Mouse (Mus musculus) G1E (cell line): ENCODE measurements around the gene Olfr1394. TPM values are rescaled to one million over a fixed set of nuclear protein-coding genes. Genes with fewer than 3 reads are reported as not detected.
A peak's percentile ranks its signal among the peaks of the same experiment; 100 is the strongest.

Source experiments
- ATAC-seq: 2 replicates; pipeline ENCODE4 v1.8.0; 2016; ENCODE audit warnings: mild to moderate bottlenecking; ENCODE audit not compliant: insufficient number of reproducible peaks, poor library complexity, low FRiP score, severe bottlenecking; ENCODE audit errors: extremely low read depth
- DNase-seq: peaks from one replicate; pipeline ENCODE4 v3.0.0; 2012; ENCODE audit warnings: low spot score
- H3K27me3 ChIP-seq: 2 replicates; pipeline ENCODE4 v1.6.1; 2012; ENCODE audit warnings: mild to moderate bottlenecking, low read length, inconsistent platforms; ENCODE audit not compliant: insufficient read depth
- H3K36me3 ChIP-seq: replicated peaks from 2 replicates; pipeline ENCODE3; 2012; ENCODE audit warnings: mild to moderate bottlenecking, inconsistent platforms
- H3K4me1 ChIP-seq: 2 replicates; pipeline ENCODE4 v1.6.1; 2012; ENCODE audit warnings: low read depth, low read length, inconsistent platforms, mixed read lengths; ENCODE audit not compliant: insufficient read depth
- H3K4me3 ChIP-seq: 2 replicates; pipeline ENCODE4 v1.5.1; 2012; ENCODE audit warnings: low read depth, mild to moderate bottlenecking, inconsistent platforms, low read length, moderate library complexity, mixed read lengths
- H3K9me3 ChIP-seq: replicated peaks from 2 replicates; pipeline ENCODE4 v1.6.1; 2012; ENCODE audit warnings: inconsistent platforms
- CTCF ChIP-seq: IDR thresholded peaks from 2 replicates; pipeline ENCODE4 v1.5.1; 2012; ENCODE audit warnings: low read depth, low read length, inconsistent platforms, mixed read lengths
- GATA1 ChIP-seq: IDR thresholded peaks from 2 replicates; pipeline ENCODE4 v1.6.1; 2012; ENCODE audit warnings: borderline replicate concordance, low read length, inconsistent platforms, mixed read lengths
- GATA2 ChIP-seq: IDR thresholded peaks from 2 replicates; pipeline ENCODE4 v1.6.1; 2012; ENCODE audit warnings: low read depth, low read length, inconsistent platforms, borderline replicate concordance
- POLR2AphosphoS5 ChIP-seq: IDR thresholded peaks from 2 replicates; pipeline ENCODE4 v1.6.1; 2012; ENCODE audit warnings: low read depth, low read length, inconsistent platforms; ENCODE audit not compliant: insufficient replicate concordance
- TAL1 ChIP-seq: conservative IDR thresholded peaks from 2 replicates; pipeline ENCODE4 v1.6.1; 2012; ENCODE audit warnings: low read depth, low read length, inconsistent platforms, mixed read lengths
- polyA plus RNA-seq: library from polyadenylated mRNA; stranded (reverse); fragments of >175 nt; gene quantifications from 2 replicates; pipeline ENCODE4 v1.2.3, GENCODE M21; 2012
- total RNA-seq, 2 experiments: library from RNA; stranded (forward) in 1 of 2; stranded (reverse) in 1 of 2; fragments of 200-1000 nt in 1 of 2; fragments of >200 nt in 1 of 2; fragmentation: Nextera tagmentation in 1 of 2; gene quantifications; 2 replicates each; pipeline ENCODE4 v1.2.3; 2014 to 2017

The Olfr1394 gene
- total and polyA plus RNA-seq, 3 experiments: 0.16 TPM; not detected in 2

DNA sequence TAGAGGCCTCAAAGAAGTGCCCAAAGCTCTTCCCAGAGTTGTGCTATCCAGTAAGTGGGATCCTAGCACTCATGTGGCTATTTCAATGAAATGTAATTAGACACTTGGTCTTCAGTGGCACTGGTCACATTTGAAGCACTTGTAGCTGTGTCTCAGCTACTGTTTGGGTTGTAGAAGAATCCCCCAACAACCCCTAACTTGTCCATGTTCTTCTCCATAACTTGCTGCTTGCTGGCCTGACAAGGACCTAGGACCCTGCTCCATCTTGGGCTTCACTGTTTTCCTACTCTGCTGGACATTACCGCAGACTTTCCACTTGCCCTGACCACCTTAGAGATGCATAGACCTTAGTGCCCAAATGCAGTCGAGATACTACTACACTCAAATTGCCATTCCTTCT is 47.9 kb downstream of the Olfr1394 start:
- Histone ChIP-seq H3K4me3 (peak overlapping the region; percentile 85), H3K9me3 (0 out of 2 replicates have a peak, but pooled peaks cover 2% of the 10 kb centered on the region), H3K27me3 (no peaks in the 10 kb centered on the region), H3K4me1 (peaks cover 31% of the 10 kb centered on the region), H3K36me3 (peaks cover 27% of the 10 kb centered on the region)
- DNase-seq (no peak), ATAC-seq (no peak)
- TF ChIP-seq GATA2 (no peak), CTCF (no peak), POLR2AphosphoS5 (no peak), GATA1 (no peak), TAL1 (no peak)

DNA sequence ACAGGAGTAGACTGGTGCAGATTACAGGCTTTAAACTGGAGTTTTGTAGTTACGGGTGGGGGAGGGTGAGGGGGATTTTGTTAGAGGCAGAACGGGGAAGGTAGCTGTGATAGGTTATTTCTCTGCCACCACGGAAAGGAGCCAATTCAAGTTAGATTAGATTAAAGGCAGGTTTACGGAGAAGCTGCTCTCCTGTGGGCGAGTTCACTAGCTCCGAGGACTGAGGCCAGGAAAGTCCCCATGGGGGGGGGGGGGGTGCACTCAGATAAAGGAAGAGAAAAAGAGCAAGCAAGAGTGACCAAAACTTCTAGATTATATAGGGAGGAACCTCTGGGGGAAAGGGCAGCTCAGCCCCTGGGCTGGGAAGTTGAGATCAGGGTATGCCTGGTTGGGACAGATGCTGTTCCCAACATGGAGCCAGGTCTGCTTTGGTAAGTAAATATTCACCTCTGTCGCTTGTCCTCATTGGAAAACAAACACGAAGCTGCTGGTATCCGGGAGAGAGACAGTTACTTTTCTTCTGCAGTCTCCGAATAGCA is 48.4 kb downstream of the Olfr1394 start:
- ATAC-seq: no peak
- Histone ChIP-seq H3K27me3 (no peaks in the 10 kb centered on the region), H3K36me3 (peaks cover 28% of the 10 kb centered on the region), H3K4me1 (peaks cover 36% of the 10 kb centered on the region), H3K9me3 (0 out of 2 replicates have a peak, but pooled peaks cover 2% of the 10 kb centered on the region), H3K4me3 (peak overlapping the region; percentile 85)
- peak; percentile 7 for DNase-seq
- TF ChIP-seq GATA2: no peak
- TF ChIP-seq CTCF: no peak
- no peak for TF ChIP-seq POLR2AphosphoS5
- TF ChIP-seq GATA1: no peak
- TF ChIP-seq TAL1: no peak

DNA sequence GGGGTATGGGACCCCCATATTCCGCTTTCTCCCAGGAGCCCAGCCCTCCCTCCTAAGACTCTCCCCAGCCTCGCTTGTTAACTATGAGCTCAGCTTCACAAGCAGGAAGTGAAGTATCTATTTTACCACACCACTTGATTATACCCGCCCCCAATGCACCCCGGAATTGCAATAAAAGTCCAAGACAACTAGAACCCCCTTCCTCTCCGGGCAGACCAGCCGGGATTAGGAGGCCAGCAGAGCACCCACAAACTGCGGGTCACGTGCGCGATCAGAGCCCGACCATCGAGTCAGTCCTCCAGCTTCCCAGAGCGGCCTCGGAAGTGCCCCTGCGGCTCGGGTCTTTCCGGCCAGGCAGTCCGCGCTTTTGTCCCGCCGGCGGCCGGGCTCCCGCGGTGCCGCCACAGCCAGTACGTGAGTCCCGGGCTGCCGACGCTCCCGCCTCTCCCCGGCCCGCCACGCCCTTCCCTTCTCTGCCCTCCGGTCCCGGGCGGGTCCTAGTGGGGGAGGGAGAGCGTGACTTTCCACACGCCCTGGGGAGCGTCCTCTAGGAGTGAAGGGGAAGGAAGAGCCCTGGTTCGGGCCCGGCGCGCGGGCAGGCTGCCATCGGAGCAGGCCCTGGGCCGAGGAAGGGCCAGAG is 49.1 kb downstream of the Olfr1394 start, which contains the start of gene Zfp62:
TSS of gene Zfp62 (plus strand) at position 164 of the 640 bp plus-strand sequence.
- H3K4me1 ChIP-seq: peaks cover 38% of the 10 kb centered on the region
- ATAC-seq: peak; percentile 82
- no peak for TF ChIP-seq TAL1
- no peak for TF ChIP-seq CTCF
- no peak for TF ChIP-seq GATA2
- TF ChIP-seq POLR2AphosphoS5: no peak
- TF ChIP-seq GATA1: no peak

GRCm38 (mm10) chr11:49203771-49204497 is 49.8 kb downstream of the Olfr1394 start:
- Histone ChIP-seq H3K27me3 (no peaks in the 10 kb centered on the region), H3K36me3 (peaks cover 29% of the 10 kb centered on the region), H3K9me3 (no peaks in the 10 kb centered on the region), H3K4me1 (peaks cover 40% of the 10 kb centered on the region), H3K4me3 (peak overlapping the region; percentile 85)
- TF ChIP-seq POLR2AphosphoS5 (no peak), GATA1 (no peak), CTCF (no peak), TAL1 (no peak), GATA2 (no peak)
- peak; percentile 45 for DNase-seq
- 0 out of 2 replicates have a peak, but pooled peaks have one; percentile 3 for ATAC-seq

More for the DNA sequence above, 49.1 kb downstream of the Olfr1394 start, which contains the start of gene Zfp62:
- peak within 1 kb of the TSS; percentile 85 for H3K4me3 ChIP-seq
- 0 out of 2 replicates have a peak, but pooled peaks cover 2% of the 10 kb centered on the region for H3K9me3 ChIP-seq
- H3K36me3 ChIP-seq: peaks cover 30% of the 10 kb centered on the region
- H3K27me3 ChIP-seq: no peaks in the 10 kb centered on the region
- peak; percentile 85 for DNase-seq

GRCm38 (mm10) chr11:49205080-49205590 is 51.0 kb downstream of the Olfr1394 start:
- ATAC-seq (no peak), DNase-seq (no peak)
- no peaks in the 10 kb centered on the region for H3K27me3 ChIP-seq
- H3K4me3 ChIP-seq: peak overlapping the region; percentile 27; the same call in 1 of the 2 replicates
- peaks cover 34% of the 10 kb centered on the region for H3K36me3 ChIP-seq
- peaks cover 48% of the 10 kb centered on the region for H3K4me1 ChIP-seq
- TF ChIP-seq TAL1 (no peak), GATA1 (no peak), CTCF (no peak)
- no peaks in the 10 kb centered on the region for H3K9me3 ChIP-seq

DNA sequence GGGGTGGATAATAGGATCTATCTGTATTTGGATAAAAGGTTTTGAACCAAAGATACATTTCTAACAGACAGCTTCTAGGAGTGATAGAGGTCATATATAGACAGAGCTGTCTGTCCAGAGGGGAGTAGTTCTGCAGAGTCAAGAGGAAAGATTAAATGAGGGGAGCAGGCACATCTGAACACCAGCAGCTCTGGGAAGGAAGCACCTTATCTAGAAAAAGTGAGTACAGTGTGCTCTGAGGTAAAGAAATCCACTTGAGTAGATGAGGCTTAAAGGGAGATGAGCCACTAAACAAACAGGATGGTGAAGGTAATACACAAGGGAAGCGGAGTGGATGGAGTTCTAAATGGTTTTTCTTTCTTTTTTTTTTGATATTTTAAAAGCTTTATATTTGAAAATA is 53.3 kb downstream of the Olfr1394 start:
- DNase-seq (no peak), ATAC-seq (no peak)
- Histone ChIP-seq H3K4me1 (peaks cover 45% of the 10 kb centered on the region), H3K9me3 (no peaks in the 10 kb centered on the region), H3K36me3 (peaks cover 47% of the 10 kb centered on the region), H3K27me3 (no peaks in the 10 kb centered on the region), H3K4me3 (no peak overlapping the region)
- no peak for TF ChIP-seq TAL1
- TF ChIP-seq POLR2AphosphoS5: no peak
- TF ChIP-seq GATA2: no peak
- no peak for TF ChIP-seq GATA1

Other genes starting within 250 kb of the Olfr1394 start
- gene Psme2b, start 208.2 kb upstream of the Olfr1394 start, total RNA-seq (2014; fragmentation: Nextera tagmentation): 1.8 and 5.8 TPM in 2 replicates
- 7.6 and 9.0 TPM in 2 replicates for gene Psme2b, start 208.2 kb upstream of the Olfr1394 start, total RNA-seq (2017)
- 1.9 and 2.7 TPM in 2 replicates for gene Psme2b, start 208.2 kb upstream of the Olfr1394 start, polyA plus RNA-seq
- 0.24 TPM in 1 of 2 replicates, not detected in the other for gene Olfr56, start 175.5 kb upstream of the Olfr1394 start, total RNA-seq (2014; fragmentation: Nextera tagmentation)
- 0.27 and 0.46 TPM in 2 replicates for gene Olfr56, start 175.5 kb upstream of the Olfr1394 start, total RNA-seq (2017)
- gene Olfr56, start 175.5 kb upstream of the Olfr1394 start, polyA plus RNA-seq: 0.01 TPM in 1 of 2 replicates, not detected in the other
- 1.1 and 3.9 TPM in 2 replicates for gene 9930111J21Rik1, start 175.0 kb upstream of the Olfr1394 start, total RNA-seq (2014; fragmentation: Nextera tagmentation)
- 2.0 and 2.5 TPM in 2 replicates for gene 9930111J21Rik1, start 175.0 kb upstream of the Olfr1394 start, total RNA-seq (2017)
- gene 9930111J21Rik1, start 175.0 kb upstream of the Olfr1394 start, polyA plus RNA-seq: 0.02 TPM in 1 of 2 replicates, not detected in the other
- gene Gm12185, start 162.2 kb upstream of the Olfr1394 start, total RNA-seq (2014; fragmentation: Nextera tagmentation): 0.15 TPM in 1 of 2 replicates, not detected in the other
- 0.33 and 0.52 TPM in 2 replicates for gene Gm12185, start 162.2 kb upstream of the Olfr1394 start, total RNA-seq (2017)
- not detected in 2 replicates for gene Gm12185, start 162.2 kb upstream of the Olfr1394 start, polyA plus RNA-seq
- 5.3 TPM in 1 of 2 replicates, not detected in the other for gene Tgtp1, start 160.2 kb upstream of the Olfr1394 start, total RNA-seq (2014; fragmentation: Nextera tagmentation)
- gene Tgtp1, start 160.2 kb upstream of the Olfr1394 start, total RNA-seq (2017): 0.76 and 1.9 TPM in 2 replicates
- 0.02 and 0.03 TPM in 2 replicates for gene Tgtp1, start 160.2 kb upstream of the Olfr1394 start, polyA plus RNA-seq
- gene 9930111J21Rik2, start 103.1 kb upstream of the Olfr1394 start, total RNA-seq (2014; fragmentation: Nextera tagmentation): 4.6 and 7.8 TPM in 2 replicates
- gene 9930111J21Rik2, start 103.1 kb upstream of the Olfr1394 start, total RNA-seq (2017): 2.9 and 4.1 TPM in 2 replicates
- gene 9930111J21Rik2, start 103.1 kb upstream of the Olfr1394 start, polyA plus RNA-seq: 0.04 and 0.07 TPM in 2 replicates
- gene Tgtp2, start 90.2 kb upstream of the Olfr1394 start, total RNA-seq (2014; fragmentation: Nextera tagmentation): 8.3 and 10.0 TPM in 2 replicates
- 23.1 and 25.2 TPM in 2 replicates for gene Tgtp2, start 90.2 kb upstream of the Olfr1394 start, total RNA-seq (2017)
- gene Tgtp2, start 90.2 kb upstream of the Olfr1394 start, polyA plus RNA-seq: 0.20 and 0.26 TPM in 2 replicates
- 16.5 and 25.1 TPM in 2 replicates for gene Ifi47, start 77.8 kb upstream of the Olfr1394 start, total RNA-seq (2014; fragmentation: Nextera tagmentation)
- gene Ifi47, start 77.8 kb upstream of the Olfr1394 start, total RNA-seq (2017): 31.6 and 32.2 TPM in 2 replicates
- gene Ifi47, start 77.8 kb upstream of the Olfr1394 start, polyA plus RNA-seq: 0.81 and 0.99 TPM in 2 replicates
- gene Olfr1396, start 39.5 kb upstream of the Olfr1394 start, total RNA-seq (2014; fragmentation: Nextera tagmentation): not detected in 2 replicates
- gene Olfr1396, start 39.5 kb upstream of the Olfr1394 start, total RNA-seq (2017): 0.06 and 0.11 TPM in 2 replicates
- gene Olfr1396, start 39.5 kb upstream of the Olfr1394 start, polyA plus RNA-seq: not detected in 2 replicates
- not detected in 2 replicates for gene Olfr1395, start 12.1 kb upstream of the Olfr1394 start, total RNA-seq (2014; fragmentation: Nextera tagmentation)
- gene Olfr1395, start 12.1 kb upstream of the Olfr1394 start, total RNA-seq (2017): 0.06 and 0.16 TPM in 2 replicates
- not detected in 2 replicates for gene Olfr1395, start 12.1 kb upstream of the Olfr1394 start, polyA plus RNA-seq
- gene Btnl9, start 32.8 kb downstream of the Olfr1394 start, total RNA-seq (2014; fragmentation: Nextera tagmentation): not detected in 2 replicates
- 0.17 and 0.22 TPM in 2 replicates for gene Btnl9, start 32.8 kb downstream of the Olfr1394 start, total RNA-seq (2017)
- gene Btnl9, start 32.8 kb downstream of the Olfr1394 start, polyA plus RNA-seq: not detected in 2 replicates
- 143 and 160 TPM in 2 replicates for gene Zfp62, start 48.9 kb downstream of the Olfr1394 start, total RNA-seq (2014; fragmentation: Nextera tagmentation)
- 72.7 and 78.2 TPM in 2 replicates for gene Zfp62, start 48.9 kb downstream of the Olfr1394 start, total RNA-seq (2017)
- 6.5 and 13.3 TPM in 2 replicates for gene Zfp62, start 48.9 kb downstream of the Olfr1394 start, polyA plus RNA-seq
- gene Mgat1, start 89.8 kb downstream of the Olfr1394 start, total RNA-seq (2014; fragmentation: Nextera tagmentation): 18.2 and 20.0 TPM in 2 replicates
- gene Mgat1, start 89.8 kb downstream of the Olfr1394 start, total RNA-seq (2017): 26.1 and 28.9 TPM in 2 replicates
- gene Mgat1, start 89.8 kb downstream of the Olfr1394 start, polyA plus RNA-seq: 34.8 and 36.9 TPM in 2 replicates
- not detected in 2 replicates for gene Olfr1393, start 123.9 kb downstream of the Olfr1394 start, total RNA-seq (2014; fragmentation: Nextera tagmentation)
- gene Olfr1393, start 123.9 kb downstream of the Olfr1394 start, total RNA-seq (2017): 0.35 and 0.55 TPM in 2 replicates
- not detected in 2 replicates for gene Olfr1393, start 123.9 kb downstream of the Olfr1394 start, polyA plus RNA-seq
- 0.44 TPM in 1 of 2 replicates, not detected in the other for gene Olfr1392, start 130.9 kb downstream of the Olfr1394 start, total RNA-seq (2014; fragmentation: Nextera tagmentation)
- 0.11 and 0.12 TPM in 2 replicates for gene Olfr1392, start 130.9 kb downstream of the Olfr1394 start, total RNA-seq (2017)
- not detected in 2 replicates for gene Olfr1392, start 130.9 kb downstream of the Olfr1394 start, polyA plus RNA-seq
- gene Olfr10, start 150.4 kb downstream of the Olfr1394 start, total RNA-seq (2014; fragmentation: Nextera tagmentation): not detected in 2 replicates
- 0.11 TPM in 1 of 2 replicates, not detected in the other for gene Olfr10, start 150.4 kb downstream of the Olfr1394 start, total RNA-seq (2017)
- not detected in 2 replicates for gene Olfr10, start 150.4 kb downstream of the Olfr1394 start, polyA plus RNA-seq
- gene Olfr1391, start 168.4 kb downstream of the Olfr1394 start, total RNA-seq (2014; fragmentation: Nextera tagmentation): not detected in 2 replicates
- 0.16 TPM in 1 of 2 replicates, not detected in the other for gene Olfr1391, start 168.4 kb downstream of the Olfr1394 start, total RNA-seq (2017)
- gene Olfr1391, start 168.4 kb downstream of the Olfr1394 start, polyA plus RNA-seq: not detected in 2 replicates
- gene Olfr1390, start 180.8 kb downstream of the Olfr1394 start, total RNA-seq (2014; fragmentation: Nextera tagmentation): not detected in 2 replicates
- gene Olfr1390, start 180.8 kb downstream of the Olfr1394 start, total RNA-seq (2017): 0.12 and 0.22 TPM in 2 replicates
- not detected in 2 replicates for gene Olfr1390, start 180.8 kb downstream of the Olfr1394 start, polyA plus RNA-seq